Mouse (Mus musculus): ENCODE results near the gene Creb3l4.
"Not testable (repeated sequence)": the region's sequence is repeated elsewhere in the genome, so short reads cannot be mapped to it uniquely, and the experiment has no call there.

Creb3l4 gene

GRCm38 (mm10) chr3:90264687-90265033 lies 21.3 kb upstream of the Creb3l4 start:
- no peak for DNase-seq

GRCm38 (mm10) chr3:90263121-90263771 lies 19.9 kb upstream of the Creb3l4 start:
- no peak for DNase-seq

GRCm38 (mm10) chr3:90258521-90258920 lies 15.2 kb upstream of the Creb3l4 start:
- DNase-seq = no peak

- peak; percentile 98 for DNase-seq
These were observed 13.6 kb upstream of the Creb3l4 start for GRCm38 (mm10) chr3:90256731-90257530.

GRCm38 (mm10) chr3:90255784-90256353 lies 12.6 kb upstream of the Creb3l4 start:
- DNase-seq = no peak

GRCm38 (mm10) chr3:90255194-90255565 lies 11.9 kb upstream of the Creb3l4 start:
- DNase-seq = no peak

- DNase-seq = no peak
These were observed 11.3 kb upstream of the Creb3l4 start for GRCm38 (mm10) chr3:90254419-90255193.

GRCm38 (mm10) chr3:90253653-90254418 lies 10.5 kb upstream of the Creb3l4 start, which contains the start of gene Crtc2:
Gene Crtc2, plus strand, starts transcription at chr3:90254163.
- DNase-seq = peak; percentile 96 to 98

GRCm38 (mm10) chr3:90253174-90253573 lies 9.9 kb upstream of the Creb3l4 start:
- DNase-seq = not testable (repeated sequence)

GRCm38 (mm10) chr3:90252659-90253058 lies 9.3 kb upstream of the Creb3l4 start:
- DNase-seq = peak in 1 of 2 experiments; percentile 44

- DNase-seq = not testable (repeated sequence)
These were observed 8.5 kb upstream of the Creb3l4 start for GRCm38 (mm10) chr3:90251731-90252226.

- DNase-seq = no peak
These were observed 7.5 kb upstream of the Creb3l4 start for GRCm38 (mm10) chr3:90250791-90251190.

GRCm38 (mm10) chr3:90248746-90249100 lies 5.4 kb upstream of the Creb3l4 start:
- DNase-seq = peak in 1 of 2 experiments; percentile 44

- peak; percentile 96 to 97 for DNase-seq
These were observed 4.8 kb upstream of the Creb3l4 start, which contains the start of gene Slc39a1 for GRCm38 (mm10) chr3:90247960-90248745. Gene Slc39a1, plus strand, starts transcription at chr3:90248172.

- no peak for DNase-seq
These were observed 4.3 kb upstream of the Creb3l4 start for GRCm38 (mm10) chr3:90247630-90247959.

GRCm38 (mm10) chr3:90245406-90245805 lies 2.1 kb upstream of the Creb3l4 start:
- DNase-seq = no peak

- DNase-seq = no peak
These were observed 1.5 kb downstream of the Creb3l4 start for GRCm38 (mm10) chr3:90241669-90242358.

GRCm38 (mm10) chr3:90241251-90241650 lies 2.1 kb downstream of the Creb3l4 start:
- DNase-seq = no peak

- peak; percentile 92 to 95 for DNase-seq
These were observed 11.6 kb downstream of the Creb3l4 start, which contains the start of gene Jtb for GRCm38 (mm10) chr3:90231507-90232333. Gene Jtb, plus strand, starts transcription at chr3:90231597.

- DNase-seq = no peak
These were observed 12.2 kb downstream of the Creb3l4 start for GRCm38 (mm10) chr3:90231075-90231474.
